Mouse (Mus musculus): ENCODE data around the gene Ncf1. TPM values are rescaled to one million over a fixed set of nuclear protein-coding genes. Genes with fewer than 3 reads are reported as not detected.

Ncf1 gene
- total RNA-seq, 2 experiments from 2014 or later: 6.3 to 6.8 TPM

Other genes with a start within 250 kb of the Ncf1 start
- gene Castor2, start 129.9 kb downstream of the Ncf1 start, total RNA-seq (2021): 10 to 100 TPM; 24.9 to 30.9 TPM
- 10 to 100 TPM; 29.3 to 30.2 TPM for gene Rcc1l, start 52.9 kb downstream of the Ncf1 start, total RNA-seq (2021)
- gene Gtf2ird2, start 45.6 kb downstream of the Ncf1 start, total RNA-seq (2021): 1 to 10 TPM; 4.9 to 5.0 TPM
- 100 to 1,000 TPM; 201 to 208 TPM for gene Gtf2i, start 85.1 kb upstream of the Ncf1 start, total RNA-seq (2021)
- gene Gtf2ird1, start 227.1 kb upstream of the Ncf1 start, total RNA-seq (2021): 10 to 100 TPM; 23.4 to 26.9 TPM

Measured in heart, postnatal 36 days (tissue).